Mouse (Mus musculus): ENCODE measurements around the gene Nfix. TPM values are rescaled to one million over a fixed set of nuclear protein-coding genes. Genes with fewer than 3 reads are reported as not detected.
A peak's percentile ranks its signal among the peaks of the same experiment; 100 is the strongest.

The Nfix gene
- polyA plus RNA-seq, 1 experiment: 22.1 TPM

GRCm38 (mm10) chr8:84661961-84662571 lies 138.1 kb downstream of the Nfix start:
- Histone ChIP-seq H3K27ac (ENCODE audit: insufficient read depth, low read depth, low read length) (peak overlapping the region; percentile 84), H3K4me1 (ENCODE audit: control insufficient read depth, insufficient read depth, low read length) (peaks cover 17% of the 10 kb centered on the region; the same call in 1 of the 2 replicates), H3K36me3 (ENCODE audit: control insufficient read depth, insufficient read depth, low read length) (no peaks in the 10 kb centered on the region), H3K27me3 (replicated peaks; ENCODE audit: control insufficient read depth, insufficient read depth, low read length) (no peaks in the 10 kb centered on the region), H3K4me3 (ENCODE audit: insufficient read depth, low read depth, low read length) (peak overlapping the region; percentile 87)
- under 1% methylated on average over 61 of the region's 61 CpGs for WGBS
- peak; percentile 52 for DNase-seq
- TF ChIP-seq CTCF (conservative IDR thresholded peaks at IDR 0.05; ENCODE audit: insufficient read depth, insufficient read length, low read depth, low read length) (no peak), POLR2A (IDR thresholded peaks at IDR 0.05; ENCODE audit: low read depth, low read length) (no peak)

DNA sequence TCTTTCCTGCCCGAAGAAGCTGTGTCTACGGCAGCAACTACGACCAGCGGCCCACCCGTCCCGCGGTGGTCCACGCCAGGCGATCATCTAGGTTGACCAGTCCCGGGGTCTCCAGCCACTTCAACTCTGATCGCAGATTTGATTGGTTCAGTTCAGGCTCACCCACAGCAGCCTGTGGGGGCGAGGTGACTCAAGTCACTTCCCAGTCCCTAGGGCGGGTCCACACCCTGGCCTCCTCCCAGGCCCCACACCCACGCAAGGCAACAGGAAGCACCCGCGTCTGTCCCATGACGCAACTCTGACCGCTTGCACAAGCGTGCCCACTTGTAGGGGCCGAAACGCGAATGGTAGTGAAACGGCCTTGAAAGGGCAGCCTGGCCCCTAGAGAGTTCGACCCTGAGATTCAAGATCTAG lies 138.7 kb downstream of the Nfix start:
- Histone ChIP-seq H3K36me3 (ENCODE audit: control insufficient read depth, insufficient read depth, low read length) (no peaks in the 10 kb centered on the region), H3K4me3 (ENCODE audit: insufficient read depth, low read depth, low read length) (peak overlapping the region; percentile 87), H3K27ac (ENCODE audit: insufficient read depth, low read depth, low read length) (peak overlapping the region; percentile 84), H3K27me3 (replicated peaks; ENCODE audit: control insufficient read depth, insufficient read depth, low read length) (no peaks in the 10 kb centered on the region), H3K4me1 (ENCODE audit: control insufficient read depth, insufficient read depth, low read length) (peaks cover 22% of the 10 kb centered on the region; the same call in 1 of the 2 replicates)
- no peak for TF ChIP-seq CTCF (conservative IDR thresholded peaks at IDR 0.05; ENCODE audit: insufficient read depth, insufficient read length, low read depth, low read length)
- no peak for TF ChIP-seq POLR2A (IDR thresholded peaks at IDR 0.05; ENCODE audit: low read depth, low read length)
- WGBS: under 1% methylated on average over 24 of the region's 24 CpGs
- peak; percentile 93 for DNase-seq

DNA sequence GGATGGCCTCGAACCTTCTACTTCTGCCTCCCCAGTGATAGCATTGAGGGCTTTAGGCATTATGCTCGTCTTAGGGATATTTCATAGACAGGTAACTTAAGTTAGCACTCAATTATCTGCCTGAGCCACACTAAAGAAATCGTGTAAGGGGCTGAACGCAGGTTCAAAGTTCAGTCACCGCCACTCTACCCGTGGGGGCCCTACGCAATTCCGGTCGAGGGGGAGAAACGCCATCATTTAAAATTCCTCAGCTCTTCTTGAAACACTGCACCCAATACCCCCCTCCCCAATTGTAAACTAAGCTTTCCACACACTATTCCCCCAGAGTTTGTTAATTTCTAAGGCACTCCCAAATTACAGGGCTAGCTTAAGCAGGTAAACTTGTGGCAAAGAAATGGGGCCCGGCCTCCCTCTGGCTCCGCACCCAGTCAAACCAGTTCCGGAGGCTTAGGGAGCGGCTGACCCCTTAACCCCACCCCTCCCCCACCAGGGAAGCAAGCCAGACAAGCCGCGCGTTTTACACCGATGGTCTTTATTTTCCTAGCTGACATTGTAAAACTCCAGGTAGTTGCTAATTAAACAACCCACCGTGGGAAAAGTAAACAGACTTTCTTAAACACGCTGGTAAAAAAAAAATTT lies 139.2 kb downstream of the Nfix start:
- Histone ChIP-seq H3K36me3 (ENCODE audit: control insufficient read depth, insufficient read depth, low read length) (no peaks in the 10 kb centered on the region), H3K4me3 (ENCODE audit: insufficient read depth, low read depth, low read length) (peak overlapping the region; percentile 87), H3K27ac (ENCODE audit: insufficient read depth, low read depth, low read length) (peak overlapping the region; percentile 84), H3K4me1 (ENCODE audit: control insufficient read depth, insufficient read depth, low read length) (peaks cover 26% of the 10 kb centered on the region; the same call in 1 of the 2 replicates), H3K27me3 (replicated peaks; ENCODE audit: control insufficient read depth, insufficient read depth, low read length) (no peaks in the 10 kb centered on the region)
- TF ChIP-seq POLR2A (IDR thresholded peaks at IDR 0.05; ENCODE audit: low read depth, low read length): no peak
- no peak for TF ChIP-seq CTCF (conservative IDR thresholded peaks at IDR 0.05; ENCODE audit: insufficient read depth, insufficient read length, low read depth, low read length)
- DNase-seq: peak; percentile 80
- 3% methylated on average over 20 of the region's 20 CpGs for WGBS

- 6% methylated on average over 33 of the region's 33 CpGs for WGBS
- TF ChIP-seq POLR2A (IDR thresholded peaks at IDR 0.05; ENCODE audit: low read depth, low read length) (peak; percentile 14), CTCF (conservative IDR thresholded peaks at IDR 0.05; ENCODE audit: insufficient read depth, insufficient read length, low read depth, low read length) (no peak)
- peak; percentile 80 for DNase-seq
Observed at GRCm38 (mm10) chr8:84659936-84660818, 140.0 kb downstream of the Nfix start.

GRCm38 (mm10) chr8:84658951-84659350 lies 141.2 kb downstream of the Nfix start:
- peaks cover 21% of the 10 kb centered on the region; the same call in 1 of the 2 replicates for H3K4me1 ChIP-seq (ENCODE audit: control insufficient read depth, insufficient read depth, low read length)

More at GRCm38 (mm10) chr8:84659936-84660818, 140.0 kb downstream of the Nfix start:
- Histone ChIP-seq H3K27ac (ENCODE audit: insufficient read depth, low read depth, low read length) (peak overlapping the region; percentile 84), H3K36me3 (ENCODE audit: control insufficient read depth, insufficient read depth, low read length) (no peaks in the 10 kb centered on the region), H3K27me3 (replicated peaks; ENCODE audit: control insufficient read depth, insufficient read depth, low read length) (no peaks in the 10 kb centered on the region), H3K4me1 (ENCODE audit: control insufficient read depth, insufficient read depth, low read length) (peaks cover 21% of the 10 kb centered on the region; the same call in 1 of the 2 replicates), H3K4me3 (ENCODE audit: insufficient read depth, low read depth, low read length) (peak overlapping the region; percentile 87)

DNA sequence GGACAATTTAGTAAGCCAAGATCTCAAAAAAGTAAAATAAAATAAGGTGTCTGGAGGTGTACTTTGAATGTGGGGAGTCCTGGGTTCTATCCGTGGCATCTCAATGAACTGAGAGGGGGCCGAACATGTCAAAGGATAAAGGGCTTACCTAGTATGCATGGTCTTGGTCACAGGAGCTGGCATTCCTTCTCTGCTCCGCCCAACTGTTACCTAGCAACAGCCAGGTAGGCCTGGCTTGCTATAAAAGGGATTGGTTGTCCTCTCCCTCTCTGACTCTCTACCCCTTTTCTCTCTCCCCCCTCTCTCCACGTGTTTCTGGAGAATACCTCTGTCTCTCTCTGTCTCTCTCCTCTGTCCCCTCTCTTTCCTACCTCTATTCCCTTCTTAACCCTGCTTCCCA lies 142.5 kb downstream of the Nfix start:
- 68% methylated on average over 4 of the region's 4 CpGs for WGBS
- DNase-seq: peak; percentile 41
- no peaks in the 10 kb centered on the region for H3K27me3 ChIP-seq (replicated peaks; ENCODE audit: control insufficient read depth, insufficient read depth, low read length)
- no peak overlapping the region for H3K4me3 ChIP-seq (ENCODE audit: insufficient read depth, low read depth, low read length)
- TF ChIP-seq CTCF (conservative IDR thresholded peaks at IDR 0.05; ENCODE audit: insufficient read depth, insufficient read length, low read depth, low read length) (no peak), POLR2A (IDR thresholded peaks at IDR 0.05; ENCODE audit: low read depth, low read length) (no peak)
- no peaks in the 10 kb centered on the region for H3K36me3 ChIP-seq (ENCODE audit: control insufficient read depth, insufficient read depth, low read length)
- H3K4me1 ChIP-seq (ENCODE audit: control insufficient read depth, insufficient read depth, low read length): peaks cover 21% of the 10 kb centered on the region; the same call in 1 of the 2 replicates
- H3K27ac ChIP-seq (ENCODE audit: insufficient read depth, low read depth, low read length): peak overlapping the region; percentile 86; the same call in 1 of the 2 replicates

More at GRCm38 (mm10) chr8:84658951-84659350, 141.2 kb downstream of the Nfix start:
- no peak for DNase-seq
- Histone ChIP-seq H3K4me3 (ENCODE audit: insufficient read depth, low read depth, low read length) (no peak overlapping the region), H3K27ac (ENCODE audit: insufficient read depth, low read depth, low read length) (no peak overlapping the region), H3K36me3 (ENCODE audit: control insufficient read depth, insufficient read depth, low read length) (no peaks in the 10 kb centered on the region), H3K27me3 (replicated peaks; ENCODE audit: control insufficient read depth, insufficient read depth, low read length) (no peaks in the 10 kb centered on the region)
- TF ChIP-seq CTCF (conservative IDR thresholded peaks at IDR 0.05; ENCODE audit: insufficient read depth, insufficient read length, low read depth, low read length): no peak
- no peak for TF ChIP-seq POLR2A (IDR thresholded peaks at IDR 0.05; ENCODE audit: low read depth, low read length)
- WGBS: 87% methylated on average over 1 of the region's 1 CpGs

Measured in kidney, adult 2 months (tissue).